Mouse (Mus musculus) frontal cortex, postnatal 25 days (tissue): ENCODE data around the gene Zdhhc14.

Experiments used
- DNase-seq, 2 experiments: peaks; one replicate each; pipeline ENCODE4 v3.0.0; 2022; ENCODE audit warnings: low spot score in 2 of 2

Gene Zdhhc14

GRCm38 (mm10) chr17:5730538-5730937 lies 238.2 kb downstream of the Zdhhc14 start:
- DNase-seq, result no peak

GRCm38 (mm10) chr17:5733400-5733799 lies 241.0 kb downstream of the Zdhhc14 start:
- no peak for DNase-seq

GRCm38 (mm10) chr17:5741061-5741460 lies 248.7 kb downstream of the Zdhhc14 start:
- no peak for DNase-seq

- no peak for DNase-seq
Measured at GRCm38 (mm10) chr17:5744016-5744415, 251.7 kb downstream of the Zdhhc14 start.

GRCm38 (mm10) chr17:5746378-5746777 lies 254.0 kb downstream of the Zdhhc14 start:
- no peak for DNase-seq

- DNase-seq, result no peak
Measured at GRCm38 (mm10) chr17:5747539-5748500, 255.5 kb downstream of the Zdhhc14 start.

GRCm38 (mm10) chr17:5748501-5748894 lies 256.1 kb downstream of the Zdhhc14 start:
- DNase-seq, result no peak

GRCm38 (mm10) chr17:5750278-5750677 lies 257.9 kb downstream of the Zdhhc14 start:
- DNase-seq, result no peak

- no peak for DNase-seq
Measured at GRCm38 (mm10) chr17:5751066-5751465, 258.7 kb downstream of the Zdhhc14 start.

- DNase-seq, result no peak
Measured at GRCm38 (mm10) chr17:5752322-5752715, 260.0 kb downstream of the Zdhhc14 start.

GRCm38 (mm10) chr17:5752716-5753585 lies 260.6 kb downstream of the Zdhhc14 start:
- peak; percentile 75 to 77 for DNase-seq

- no peak for DNase-seq
Measured at GRCm38 (mm10) chr17:5755489-5755888, 263.1 kb downstream of the Zdhhc14 start.

- DNase-seq, result no peak
Measured at GRCm38 (mm10) chr17:5756065-5756464, 263.7 kb downstream of the Zdhhc14 start.

- DNase-seq, result no peak
Measured at GRCm38 (mm10) chr17:5756855-5757254, 264.5 kb downstream of the Zdhhc14 start.

- no peak for DNase-seq
Measured at GRCm38 (mm10) chr17:5763768-5764167, 271.4 kb downstream of the Zdhhc14 start.

- no peak for DNase-seq
Measured at GRCm38 (mm10) chr17:5764270-5764669, 271.9 kb downstream of the Zdhhc14 start.

- DNase-seq, result no peak
Measured at GRCm38 (mm10) chr17:5765746-5766145, 273.4 kb downstream of the Zdhhc14 start.

GRCm38 (mm10) chr17:5768164-5768705 lies 275.9 kb downstream of the Zdhhc14 start:
- no peak for DNase-seq

GRCm38 (mm10) chr17:5768810-5769520 lies 276.6 kb downstream of the Zdhhc14 start:
- DNase-seq, result no peak

- no peak for DNase-seq
Measured at GRCm38 (mm10) chr17:5769776-5770175, 277.4 kb downstream of the Zdhhc14 start.
